Mouse (Mus musculus): ENCODE data around the gene Stac3.

DNA sequence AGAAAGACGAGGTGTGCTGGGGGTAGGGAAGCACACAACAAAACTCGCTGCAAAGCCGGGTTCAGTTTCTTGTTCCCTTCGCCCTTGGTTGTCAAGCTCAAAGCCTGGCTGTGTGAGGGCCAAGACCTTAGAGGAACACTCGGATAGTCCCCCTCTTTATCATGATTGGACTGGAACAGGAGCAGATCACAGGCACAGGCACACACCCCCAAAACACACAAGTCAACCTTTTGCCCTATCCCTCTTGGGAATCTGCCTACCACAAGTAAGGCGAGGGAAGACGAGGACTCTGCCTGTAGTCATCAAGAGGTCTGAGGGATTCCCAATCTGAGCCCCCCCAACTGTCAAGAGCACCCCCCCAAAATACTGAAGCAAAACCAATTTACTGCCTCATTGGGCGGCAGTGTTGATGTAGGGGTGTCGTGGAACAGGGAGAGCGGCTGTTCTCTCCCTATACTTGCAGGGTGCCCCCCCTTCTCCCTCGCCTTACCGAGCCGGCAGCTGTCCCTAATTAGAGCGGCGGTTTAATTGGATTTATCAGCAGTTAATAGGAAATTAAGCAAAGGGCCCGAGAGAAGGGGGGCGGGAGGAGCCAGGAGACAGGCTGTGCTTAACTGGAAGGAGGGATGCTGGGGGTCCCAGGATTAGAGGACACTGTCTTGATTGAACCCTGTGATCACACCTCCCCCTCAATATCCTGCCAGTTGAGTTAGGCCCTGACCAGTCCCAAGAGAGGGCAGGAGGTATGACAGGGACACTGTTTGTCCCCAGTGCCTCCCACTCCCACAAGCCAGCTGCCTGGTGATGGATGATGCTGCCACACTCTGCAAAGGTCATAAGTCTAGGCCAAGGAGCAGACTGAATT, 8.6 kb downstream of the Stac3 start:
- TF ChIP-seq GATA1 (IDR thresholded peaks at IDR 0.05; ENCODE audit: borderline replicate concordance, low read length) (no peak), FLI1 (IDR thresholded peaks at IDR 0.05; ENCODE audit: low read length) (no peak)
